Mouse (Mus musculus) G1E (cell line): ENCODE data around the gene Dcaf8. TPM values are rescaled to one million over a fixed set of nuclear protein-coding genes. Genes with fewer than 3 reads are reported as not detected.
"Not testable (repeated sequence)": the region's sequence is repeated elsewhere in the genome, so short reads cannot be mapped to it uniquely, and the experiment has no call there.

Experiments used
- ATAC-seq: 2 replicates; pipeline ENCODE4 v1.8.0; 2016; ENCODE audit warnings: mild to moderate bottlenecking; ENCODE audit not compliant: insufficient number of reproducible peaks, poor library complexity, low FRiP score, severe bottlenecking; ENCODE audit errors: extremely low read depth
- DNase-seq: peaks from one replicate; pipeline ENCODE4 v3.0.0; 2012; ENCODE audit warnings: low spot score
- H3K27me3 ChIP-seq: 2 replicates; pipeline ENCODE4 v1.6.1; 2012; ENCODE audit warnings: mild to moderate bottlenecking, low read length, inconsistent platforms; ENCODE audit not compliant: insufficient read depth
- H3K36me3 ChIP-seq: replicated peaks from 2 replicates; pipeline ENCODE3; 2012; ENCODE audit warnings: mild to moderate bottlenecking, inconsistent platforms
- H3K4me1 ChIP-seq: 2 replicates; pipeline ENCODE4 v1.6.1; 2012; ENCODE audit warnings: low read depth, low read length, inconsistent platforms, mixed read lengths; ENCODE audit not compliant: insufficient read depth
- H3K4me3 ChIP-seq: 2 replicates; pipeline ENCODE4 v1.5.1; 2012; ENCODE audit warnings: low read depth, mild to moderate bottlenecking, inconsistent platforms, low read length, moderate library complexity, mixed read lengths
- H3K9me3 ChIP-seq: replicated peaks from 2 replicates; pipeline ENCODE4 v1.6.1; 2012; ENCODE audit warnings: inconsistent platforms
- CTCF ChIP-seq: IDR thresholded peaks from 2 replicates; pipeline ENCODE4 v1.5.1; 2012; ENCODE audit warnings: low read depth, low read length, inconsistent platforms, mixed read lengths
- GATA1 ChIP-seq: IDR thresholded peaks from 2 replicates; pipeline ENCODE4 v1.6.1; 2012; ENCODE audit warnings: borderline replicate concordance, low read length, inconsistent platforms, mixed read lengths
- GATA2 ChIP-seq: IDR thresholded peaks from 2 replicates; pipeline ENCODE4 v1.6.1; 2012; ENCODE audit warnings: low read depth, low read length, inconsistent platforms, borderline replicate concordance
- POLR2AphosphoS5 ChIP-seq: IDR thresholded peaks from 2 replicates; pipeline ENCODE4 v1.6.1; 2012; ENCODE audit warnings: low read depth, low read length, inconsistent platforms; ENCODE audit not compliant: insufficient replicate concordance
- TAL1 ChIP-seq: conservative IDR thresholded peaks from 2 replicates; pipeline ENCODE4 v1.6.1; 2012; ENCODE audit warnings: low read depth, low read length, inconsistent platforms, mixed read lengths
- polyA plus RNA-seq: library from polyadenylated mRNA; stranded (reverse); fragments of >175 nt; gene quantifications from 2 replicates; pipeline ENCODE4 v1.2.3, GENCODE M21; 2012
- total RNA-seq, 2 experiments: library from RNA; stranded (forward) in 1 of 2; stranded (reverse) in 1 of 2; fragments of 200-1000 nt in 1 of 2; fragments of >200 nt in 1 of 2; fragmentation: Nextera tagmentation in 1 of 2; gene quantifications; 2 replicates each; pipeline ENCODE4 v1.2.3; 2014 to 2017

The Dcaf8 gene
- total and polyA plus RNA-seq, 3 experiments = 60.1 to 124 (median 116) TPM

DNA sequence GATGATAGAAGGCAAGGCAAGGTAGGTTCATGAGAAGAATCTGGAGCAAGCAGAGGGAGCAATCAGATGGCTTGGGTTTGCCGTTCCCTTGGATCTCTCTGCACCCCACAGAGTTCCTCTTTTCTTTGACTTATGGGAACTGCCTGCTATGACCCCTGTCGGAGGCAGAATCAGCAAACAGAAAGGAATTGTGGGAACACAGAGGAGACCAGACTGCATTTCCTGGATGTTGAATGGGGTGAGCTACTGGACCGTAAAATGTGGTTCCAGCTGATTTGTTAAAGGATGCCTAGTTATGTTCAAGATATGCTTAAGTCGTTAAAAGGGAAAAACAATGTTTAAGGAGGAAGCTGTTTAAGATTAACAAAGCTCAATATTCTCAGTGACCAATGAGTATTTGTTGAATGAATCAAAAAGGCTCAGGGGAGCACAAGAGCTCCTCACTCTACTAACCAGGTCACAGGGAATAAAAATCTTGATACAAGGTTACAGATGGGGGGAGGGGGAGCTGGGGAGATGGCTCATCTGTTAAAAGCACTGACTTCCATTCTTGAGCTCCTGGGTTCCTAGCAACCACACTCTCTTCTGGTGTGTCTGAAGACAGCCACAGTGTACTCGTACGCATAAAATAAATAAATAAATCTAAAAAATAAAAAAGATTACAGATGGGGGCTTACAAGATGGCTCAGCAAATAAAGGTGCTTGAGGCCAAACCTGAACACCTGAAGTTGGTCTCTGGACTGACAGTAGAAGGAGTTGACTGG is 93.2 kb downstream of the Dcaf8 start:
- no peaks in the 10 kb centered on the region for H3K9me3 ChIP-seq
- DNase-seq (no peak), ATAC-seq (peak; percentile 45)
- H3K4me1 ChIP-seq = 0 out of 2 replicates have a peak, but pooled peaks cover 4% of the 10 kb centered on the region
- peaks cover 8% of the 10 kb centered on the region; the same call in 1 of the 2 replicates for H3K27me3 ChIP-seq
- no peak overlapping the region for H3K4me3 ChIP-seq
- TF ChIP-seq GATA2 (no peak), TAL1 (no peak), GATA1 (no peak), POLR2AphosphoS5 (no peak), CTCF (no peak)
- H3K36me3 ChIP-seq = no peaks in the 10 kb centered on the region

DNA sequence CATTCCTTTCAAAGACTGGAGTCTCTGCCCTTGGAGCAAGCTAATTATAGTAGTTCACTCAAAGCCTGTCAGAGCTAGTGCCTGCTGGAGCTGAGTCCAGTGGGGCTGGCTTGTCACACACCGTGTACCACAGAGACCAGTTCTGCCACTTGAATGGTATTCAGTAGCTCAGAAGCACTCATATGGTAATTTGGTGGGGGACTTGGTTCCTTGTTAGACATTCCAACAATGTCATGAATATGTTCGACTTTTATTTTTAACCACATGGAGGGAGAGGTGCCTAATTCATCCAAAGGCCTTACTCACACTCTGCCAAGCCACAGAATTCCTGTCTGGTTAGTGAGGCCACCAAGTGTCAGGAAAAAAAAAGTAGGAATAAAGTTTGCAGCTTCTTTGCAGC is 94.5 kb downstream of the Dcaf8 start:
- Histone ChIP-seq H3K27me3 (peaks cover 8% of the 10 kb centered on the region; the same call in 1 of the 2 replicates), H3K4me3 (no peak overlapping the region), H3K4me1 (0 out of 2 replicates have a peak, but pooled peaks cover 4% of the 10 kb centered on the region), H3K9me3 (no peaks in the 10 kb centered on the region), H3K36me3 (no peaks in the 10 kb centered on the region)
- TF ChIP-seq TAL1 = no peak
- DNase-seq (no peak), ATAC-seq (no peak)

DNA sequence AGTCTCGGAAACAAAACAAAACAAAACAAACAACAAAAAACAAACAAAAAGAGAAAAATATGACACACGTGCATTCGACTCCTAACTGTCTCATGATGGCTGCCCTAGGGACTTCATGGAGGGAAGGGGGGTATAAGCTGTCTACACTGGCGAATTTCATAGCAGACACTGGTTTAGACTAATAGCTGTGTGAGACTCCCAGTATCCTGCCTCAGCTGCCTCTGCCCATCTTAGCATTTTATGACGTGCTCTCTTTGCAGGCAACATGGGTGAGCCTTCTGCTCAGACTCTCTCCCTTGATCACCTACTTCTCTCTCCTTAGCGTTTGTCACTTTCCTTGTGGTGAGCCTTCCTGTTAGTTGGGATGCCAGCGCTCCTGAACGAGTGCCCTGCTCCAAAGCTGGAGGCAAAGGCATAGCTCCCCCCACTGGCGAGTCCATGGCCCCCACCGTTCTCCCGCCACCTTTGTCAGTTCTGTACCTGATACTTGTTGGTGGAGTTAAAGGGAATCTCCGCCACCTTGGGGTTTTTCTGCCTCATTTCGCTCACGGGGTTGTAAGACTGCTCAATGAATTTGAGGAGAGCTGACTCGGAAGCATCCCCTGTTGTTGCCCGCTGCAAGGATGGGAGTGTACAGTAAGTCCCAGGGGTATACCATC is 95.8 kb downstream of the Dcaf8 start:
- no peak for DNase-seq
- Histone ChIP-seq H3K9me3 (no peaks in the 10 kb centered on the region), H3K4me1 (0 out of 2 replicates have a peak, but pooled peaks cover 4% of the 10 kb centered on the region), H3K27me3 (peaks cover 10% of the 10 kb centered on the region; the same call in 1 of the 2 replicates), H3K4me3 (no peak overlapping the region), H3K36me3 (no peaks in the 10 kb centered on the region)
- ATAC-seq = no peak
- TF ChIP-seq GATA1 (no peak), TAL1 (no peak), GATA2 (no peak), POLR2AphosphoS5 (no peak), CTCF (no peak)

DNA sequence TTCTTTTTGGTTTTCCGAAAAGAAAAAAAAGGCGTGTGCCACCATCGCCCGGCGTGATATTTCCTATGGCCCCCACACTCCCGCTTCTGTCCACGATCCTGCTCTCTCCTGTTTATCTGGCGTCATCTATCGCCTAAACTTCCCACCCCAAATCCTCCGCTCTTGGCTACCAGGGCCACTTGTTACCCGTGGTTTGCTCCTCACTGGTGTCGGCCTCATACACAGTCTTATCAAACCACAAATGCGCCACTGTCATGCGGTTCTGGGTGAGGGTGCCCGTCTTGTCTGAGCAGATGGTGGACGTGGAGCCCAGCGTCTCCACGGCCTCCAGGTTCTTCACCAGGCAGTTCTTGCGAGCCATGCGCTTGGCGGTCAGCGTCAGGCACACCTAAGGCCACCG is 96.8 kb downstream of the Dcaf8 start:
- not testable (repeated sequence) for DNase-seq, H3K36me3 ChIP-seq, ATAC-seq, H3K4me1 ChIP-seq, H3K9me3 ChIP-seq, H3K4me3 ChIP-seq
- peaks cover 10% of the 10 kb centered on the region; the same call in 1 of the 2 replicates for H3K27me3 ChIP-seq

Other genes with a start within 250 kb of the Dcaf8 start
- gene Slamf6, start 230.6 kb upstream of the Dcaf8 start, total RNA-seq (2014; fragmentation: Nextera tagmentation) = not detected in 2 replicates
- 0.12 and 0.44 TPM in 2 replicates for gene Slamf6, start 230.6 kb upstream of the Dcaf8 start, total RNA-seq (2017)
- gene Slamf6, start 230.6 kb upstream of the Dcaf8 start, polyA plus RNA-seq = not detected in 2 replicates
- gene Vangl2, start 119.6 kb upstream of the Dcaf8 start, total RNA-seq (2014; fragmentation: Nextera tagmentation) = not detected in 2 replicates
- gene Vangl2, start 119.6 kb upstream of the Dcaf8 start, total RNA-seq (2017) = under 0.01 and 0.05 TPM in 2 replicates
- not detected in 2 replicates for gene Vangl2, start 119.6 kb upstream of the Dcaf8 start, polyA plus RNA-seq
- not detected in 2 replicates for gene Nhlh1, start 90.5 kb upstream of the Dcaf8 start, total RNA-seq (2014; fragmentation: Nextera tagmentation)
- not detected in 2 replicates for gene Nhlh1, start 90.5 kb upstream of the Dcaf8 start, total RNA-seq (2017)
- gene Nhlh1, start 90.5 kb upstream of the Dcaf8 start, polyA plus RNA-seq = 0.02 TPM in 1 of 2 replicates, not detected in the other
- gene Copa, start 65.6 kb upstream of the Dcaf8 start, total RNA-seq (2014; fragmentation: Nextera tagmentation) = 302 and 320 TPM in 2 replicates
- 153 and 166 TPM in 2 replicates for gene Copa, start 65.6 kb upstream of the Dcaf8 start, total RNA-seq (2017)
- gene Copa, start 65.6 kb upstream of the Dcaf8 start, polyA plus RNA-seq = 39.4 and 50.6 TPM in 2 replicates
- 79.3 and 86.3 TPM in 2 replicates for gene Ncstn, start 65.3 kb upstream of the Dcaf8 start, total RNA-seq (2014; fragmentation: Nextera tagmentation)
- 29.7 and 33.4 TPM in 2 replicates for gene Ncstn, start 65.3 kb upstream of the Dcaf8 start, total RNA-seq (2017)
- gene Ncstn, start 65.3 kb upstream of the Dcaf8 start, polyA plus RNA-seq = 6.8 and 7.6 TPM in 2 replicates
- 47.6 and 55.4 TPM in 2 replicates for gene Pex19, start 21.3 kb upstream of the Dcaf8 start, total RNA-seq (2014; fragmentation: Nextera tagmentation)
- 51.8 and 54.2 TPM in 2 replicates for gene Pex19, start 21.3 kb upstream of the Dcaf8 start, total RNA-seq (2017)
- 12.5 and 24.9 TPM in 2 replicates for gene Pex19, start 21.3 kb upstream of the Dcaf8 start, polyA plus RNA-seq
- gene Pea15a, start 58.7 kb downstream of the Dcaf8 start, total RNA-seq (2014; fragmentation: Nextera tagmentation) = 5.9 and 7.4 TPM in 2 replicates
- 9.4 and 10.4 TPM in 2 replicates for gene Pea15a, start 58.7 kb downstream of the Dcaf8 start, total RNA-seq (2017)
- gene Pea15a, start 58.7 kb downstream of the Dcaf8 start, polyA plus RNA-seq = 3.2 and 4.0 TPM in 2 replicates
- gene Casq1, start 71.8 kb downstream of the Dcaf8 start, total RNA-seq (2014; fragmentation: Nextera tagmentation) = not detected in 2 replicates
- 0.12 TPM in 1 of 2 replicates, not detected in the other for gene Casq1, start 71.8 kb downstream of the Dcaf8 start, total RNA-seq (2017)
- gene Casq1, start 71.8 kb downstream of the Dcaf8 start, polyA plus RNA-seq = not detected in 2 replicates
- not detected in 2 replicates for gene Atp1a4, start 110.3 kb downstream of the Dcaf8 start, total RNA-seq (2014; fragmentation: Nextera tagmentation)
- 0.05 TPM in 1 of 2 replicates, not detected in the other for gene Atp1a4, start 110.3 kb downstream of the Dcaf8 start, total RNA-seq (2017)
- gene Atp1a4, start 110.3 kb downstream of the Dcaf8 start, polyA plus RNA-seq = not detected in 2 replicates
- gene Igsf8, start 113.6 kb downstream of the Dcaf8 start, total RNA-seq (2014; fragmentation: Nextera tagmentation) = 19.9 and 33.3 TPM in 2 replicates
- 13.1 and 14.8 TPM in 2 replicates for gene Igsf8, start 113.6 kb downstream of the Dcaf8 start, total RNA-seq (2017)
- 69.3 and 71.4 TPM in 2 replicates for gene Igsf8, start 113.6 kb downstream of the Dcaf8 start, polyA plus RNA-seq
- not detected in 2 replicates for gene Atp1a2, start 150.0 kb downstream of the Dcaf8 start, total RNA-seq (2014; fragmentation: Nextera tagmentation)
- gene Atp1a2, start 150.0 kb downstream of the Dcaf8 start, total RNA-seq (2017) = under 0.01 and 0.05 TPM in 2 replicates
- not detected in 2 replicates for gene Atp1a2, start 150.0 kb downstream of the Dcaf8 start, polyA plus RNA-seq
- not detected in 2 replicates for gene Kcnj9, start 181.2 kb downstream of the Dcaf8 start, total RNA-seq (2014; fragmentation: Nextera tagmentation)
- gene Kcnj9, start 181.2 kb downstream of the Dcaf8 start, total RNA-seq (2017) = not detected in 2 replicates
- gene Kcnj9, start 181.2 kb downstream of the Dcaf8 start, polyA plus RNA-seq = not detected in 2 replicates
- 1.1 TPM in 1 of 2 replicates, not detected in the other for gene Kcnj10, start 193.1 kb downstream of the Dcaf8 start, total RNA-seq (2014; fragmentation: Nextera tagmentation)
- gene Kcnj10, start 193.1 kb downstream of the Dcaf8 start, total RNA-seq (2017) = under 0.01 and 0.11 TPM in 2 replicates
- not detected in 2 replicates for gene Kcnj10, start 193.1 kb downstream of the Dcaf8 start, polyA plus RNA-seq
- 28.3 and 29.5 TPM in 2 replicates for gene Pigm, start 228.5 kb downstream of the Dcaf8 start, total RNA-seq (2014; fragmentation: Nextera tagmentation)
- 19.2 and 19.7 TPM in 2 replicates for gene Pigm, start 228.5 kb downstream of the Dcaf8 start, total RNA-seq (2017)
- gene Pigm, start 228.5 kb downstream of the Dcaf8 start, polyA plus RNA-seq = 10.6 and 12.8 TPM in 2 replicates